Mouse (Mus musculus): ENCODE results near the gene Prss8.

DNA sequence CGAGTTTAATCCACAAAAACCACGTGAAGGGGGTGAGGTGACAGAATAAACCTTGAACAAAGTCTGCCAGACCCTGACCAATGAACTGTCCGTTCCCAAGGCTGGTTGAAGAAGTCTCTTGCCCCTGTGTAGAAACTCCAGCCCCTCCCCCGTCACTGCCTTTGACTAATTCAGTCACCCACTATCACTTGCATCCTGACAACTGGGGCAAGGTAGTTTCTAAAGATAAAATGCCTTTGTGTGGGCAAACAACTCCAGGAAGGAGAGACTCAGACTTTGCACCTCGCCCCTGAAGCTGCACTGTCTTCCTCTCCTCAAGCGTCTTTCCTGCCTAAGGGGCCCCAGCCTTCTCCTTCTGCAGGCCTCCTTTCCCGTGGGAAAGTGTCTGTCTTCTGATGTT is 29.9 kb downstream of the Prss8 start:
- no peak for TF ChIP-seq CTCF (IDR thresholded peaks at IDR 0.05; ENCODE audit: insufficient read depth, low read depth, low read length)
- TF ChIP-seq POLR2A (IDR thresholded peaks at IDR 0.05; ENCODE audit: insufficient read depth, low read depth, low read length), result no peak
